Mouse (Mus musculus) cerebellum, adult 2 months (tissue): ENCODE measurements around the gene Eef2k.
"Not testable (repeated sequence)": the region's sequence is repeated elsewhere in the genome, so short reads cannot be mapped to it uniquely, and the experiment has no call there.

Experiments
- CTCF ChIP-seq: fragments of 200-500 bp; IDR thresholded peaks from 2 replicates; pipeline ENCODE4 v1.5.1; 2011; ENCODE audit warnings: low read depth, mild to moderate bottlenecking, control low read depth, low read length, moderate library complexity, borderline replicate concordance; ENCODE audit not compliant: insufficient read depth
- POLR2A ChIP-seq: fragments of 200-500 bp; IDR thresholded peaks from 2 replicates; pipeline ENCODE4 v1.6.1; 2011; ENCODE audit warnings: low read length, control low read depth, borderline replicate concordance; ENCODE audit not compliant: insufficient read depth

DNA sequence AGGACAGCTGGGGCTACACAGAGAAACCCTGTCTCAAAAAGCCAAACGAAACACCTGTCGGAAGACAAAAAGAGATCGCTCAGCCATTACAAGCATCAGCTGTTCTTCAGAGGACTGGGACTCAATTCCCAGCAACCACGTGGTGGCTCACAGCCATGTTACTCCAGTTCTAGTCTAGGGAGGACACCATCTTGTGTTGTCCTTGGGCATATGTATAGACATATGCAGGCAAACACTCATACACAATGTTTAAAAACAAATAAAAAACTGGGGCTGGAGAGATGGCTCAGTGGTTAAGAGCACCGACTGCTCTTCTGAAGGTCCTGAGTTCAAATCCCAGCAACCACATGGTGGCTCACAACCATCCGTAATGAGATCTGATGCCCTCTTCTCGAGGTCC, 111.0 kb downstream of the Eef2k start:
- TF ChIP-seq POLR2A, CTCF: not testable (repeated sequence)
